Mouse (Mus musculus): ENCODE results near the gene Sdccag8.
A peak's percentile ranks its signal among the peaks of the same experiment; 100 is the strongest.

DNA sequence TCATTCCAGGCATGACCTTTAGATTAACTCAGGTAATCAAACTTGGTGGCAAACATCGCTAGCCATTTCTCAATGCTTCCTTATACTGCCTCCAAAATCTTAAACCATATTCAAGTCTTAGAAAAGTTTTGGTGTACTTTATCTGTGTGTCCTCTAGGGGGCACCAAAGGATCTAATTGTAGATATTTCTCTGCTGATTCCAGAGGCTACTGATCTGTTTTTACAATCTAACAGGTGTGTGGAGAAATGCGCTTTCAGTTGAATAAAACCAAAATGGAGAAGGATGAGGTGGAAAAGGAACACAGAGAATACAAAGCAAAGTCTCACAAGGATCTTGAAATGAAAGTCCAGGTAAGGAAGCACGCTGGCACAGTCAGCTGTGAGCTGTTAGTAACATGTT lies 63.3 kb downstream of the Sdccag8 start:
- TF ChIP-seq CTCF (IDR thresholded peaks at IDR 0.05; ENCODE audit: low read depth, low read length) (0 out of 2 replicates have a peak, but pooled peaks have one; percentile 3), POLR2A (IDR thresholded peaks at IDR 0.05; ENCODE audit: extremely low read depth, insufficient read depth, low read length) (no peak)

All from liver, adult 2 months (tissue).